Mouse (Mus musculus): ENCODE measurements around the gene Slc39a8. TPM values are rescaled to one million over a fixed set of nuclear protein-coding genes. Genes with fewer than 3 reads are reported as not detected.

The Slc39a8 gene
- polyA plus RNA-seq, 1 experiment from 2014 or later = 15.2 TPM

DNA sequence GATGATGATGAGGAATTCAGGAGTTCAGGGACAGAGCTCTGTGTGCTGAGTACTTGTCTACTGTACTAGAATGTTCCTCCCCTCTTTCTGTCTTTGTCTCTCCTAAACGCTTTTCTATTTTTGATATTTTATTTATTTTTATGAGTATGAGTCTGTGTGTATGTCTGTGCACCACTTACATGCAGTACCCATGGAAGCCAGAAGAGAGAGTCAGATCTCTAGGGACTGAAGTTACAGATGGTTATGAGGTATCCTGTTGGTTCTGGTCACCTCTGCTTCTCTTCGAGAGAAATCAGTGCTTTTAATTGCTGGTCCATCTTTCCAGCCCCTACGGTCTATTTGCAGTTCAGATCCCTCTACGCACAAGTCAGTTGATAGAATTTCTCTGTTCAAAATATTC lies 90.9 kb downstream of the Slc39a8 start:
- Histone ChIP-seq H3K4me3 (ENCODE audit: low read length) (no peak overlapping the region), H3K36me3 (ENCODE audit: control insufficient read depth, insufficient read depth, low read length) (no peaks in the 10 kb centered on the region), H3K27ac (ENCODE audit: low read depth, low read length) (no peak overlapping the region), H3K9ac (ENCODE audit: low read depth, low read length) (no peak overlapping the region), H3K27me3 (ENCODE audit: control insufficient read depth, insufficient read depth, low read length) (no peaks in the 10 kb centered on the region), H3K4me1 (ENCODE audit: control insufficient read depth, insufficient read depth, low read length) (no peaks in the 10 kb centered on the region), H3K9me3 (ENCODE audit: control insufficient read depth, low read length) (no peaks in the 10 kb centered on the region), H3K4me2 (replicated peaks; ENCODE audit: low read depth, low read length) (no peak overlapping the region)
- 92% methylated on average over 4 of the region's 4 CpGs for WGBS
- no peak for ATAC-seq (ENCODE audit: low FRiP score, low TSS enrichment)

DNA sequence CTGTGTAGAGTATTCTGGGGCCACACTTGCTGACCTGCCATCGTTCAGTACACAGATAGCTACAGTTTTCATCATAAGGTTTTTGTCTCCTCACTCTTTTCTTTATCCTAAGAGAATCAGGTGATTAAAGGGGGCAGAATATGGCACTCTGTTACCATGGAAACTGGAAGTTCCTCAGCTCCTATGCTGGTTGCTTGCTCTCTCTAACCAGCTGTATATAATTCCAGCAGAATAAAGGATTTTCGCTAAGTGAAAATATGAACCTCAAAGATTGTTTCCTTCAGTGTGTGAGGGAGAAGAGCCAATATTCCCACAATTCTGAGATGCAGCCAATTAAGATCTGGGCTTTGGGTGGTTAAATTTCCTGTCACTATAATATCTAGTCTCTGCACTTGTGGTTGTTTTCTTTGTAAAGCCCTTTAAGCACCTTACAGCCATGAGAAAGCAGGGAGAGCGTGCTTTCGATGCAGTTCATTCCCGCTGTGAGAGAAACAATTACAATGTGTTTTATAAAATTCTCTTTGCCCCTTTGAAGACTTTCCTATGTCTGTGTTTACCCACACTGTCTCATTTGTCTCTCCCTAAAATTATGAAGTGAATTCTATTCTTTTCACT lies 93.6 kb downstream of the Slc39a8 start:
- H3K4me3 ChIP-seq (ENCODE audit: low read length) = no peak overlapping the region
- no peaks in the 10 kb centered on the region for H3K27me3 ChIP-seq (ENCODE audit: control insufficient read depth, insufficient read depth, low read length)
- H3K36me3 ChIP-seq (ENCODE audit: control insufficient read depth, insufficient read depth, low read length) = no peaks in the 10 kb centered on the region
- H3K4me2 ChIP-seq (replicated peaks; ENCODE audit: low read depth, low read length) = no peak overlapping the region
- WGBS = 72% methylated on average over 5 of the region's 5 CpGs
- H3K9ac ChIP-seq (ENCODE audit: low read depth, low read length) = no peak overlapping the region
- no peak for ATAC-seq (ENCODE audit: low FRiP score, low TSS enrichment)
- no peak overlapping the region for H3K27ac ChIP-seq (ENCODE audit: low read depth, low read length)
- no peaks in the 10 kb centered on the region for H3K9me3 ChIP-seq (ENCODE audit: control insufficient read depth, low read length)
- no peaks in the 10 kb centered on the region for H3K4me1 ChIP-seq (ENCODE audit: control insufficient read depth, insufficient read depth, low read length)

DNA sequence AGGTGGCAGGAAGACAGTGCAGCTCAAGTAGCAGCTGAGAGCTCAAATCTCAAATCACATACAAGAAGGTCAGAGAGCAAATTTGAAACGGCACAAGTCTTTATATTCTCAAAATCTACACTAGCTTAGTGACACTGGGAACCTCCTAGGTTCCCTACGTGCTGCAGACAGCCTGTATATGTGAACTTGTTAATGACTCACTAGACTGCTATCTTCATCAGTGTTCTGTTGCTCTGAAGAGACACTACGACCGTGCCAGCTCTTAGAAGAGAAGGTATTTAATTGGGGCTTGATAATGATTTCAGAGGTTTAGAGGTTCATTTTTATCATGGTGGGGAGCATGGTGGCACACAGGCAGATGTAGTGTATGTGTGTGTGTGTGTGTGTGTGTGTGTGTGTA lies 94.2 kb downstream of the Slc39a8 start:
- no peaks in the 10 kb centered on the region for H3K27me3 ChIP-seq (ENCODE audit: control insufficient read depth, insufficient read depth, low read length)
- 80% methylated on average over 4 of the region's 4 CpGs for WGBS
- no peak overlapping the region for H3K4me3 ChIP-seq (ENCODE audit: low read length)
- no peaks in the 10 kb centered on the region for H3K36me3 ChIP-seq (ENCODE audit: control insufficient read depth, insufficient read depth, low read length)
- no peak overlapping the region for H3K4me2 ChIP-seq (replicated peaks; ENCODE audit: low read depth, low read length)
- no peaks in the 10 kb centered on the region for H3K4me1 ChIP-seq (ENCODE audit: control insufficient read depth, insufficient read depth, low read length)
- H3K9ac ChIP-seq (ENCODE audit: low read depth, low read length) = no peak overlapping the region
- no peaks in the 10 kb centered on the region for H3K9me3 ChIP-seq (ENCODE audit: control insufficient read depth, low read length)
- H3K27ac ChIP-seq (ENCODE audit: low read depth, low read length) = no peak overlapping the region
- ATAC-seq (ENCODE audit: low FRiP score, low TSS enrichment) = no peak

DNA sequence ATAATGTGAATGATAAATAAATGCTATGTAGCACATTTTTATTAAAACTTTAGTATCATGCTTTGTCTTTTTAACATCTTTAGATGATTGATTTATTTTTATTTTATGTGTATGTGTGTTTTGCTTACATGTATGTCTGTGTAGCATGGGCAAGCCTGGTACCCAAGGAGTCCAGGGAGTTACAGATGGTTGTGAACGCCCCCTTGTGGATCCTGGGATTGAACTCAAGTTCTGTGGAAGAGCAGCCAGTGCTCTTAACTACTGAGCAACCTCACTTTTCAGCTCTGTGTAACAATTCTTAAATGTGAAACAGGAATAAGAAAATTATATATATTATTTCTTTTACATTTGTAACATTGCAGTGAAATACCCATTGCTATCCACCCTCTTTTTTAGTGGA lies 101.7 kb downstream of the Slc39a8 start:
- no peaks in the 10 kb centered on the region for H3K9me3 ChIP-seq (ENCODE audit: control insufficient read depth, low read length)
- H3K27ac ChIP-seq (ENCODE audit: low read depth, low read length) = no peak overlapping the region
- 62% methylated on average over 1 of the region's 1 CpGs for WGBS
- no peaks in the 10 kb centered on the region for H3K4me1 ChIP-seq (ENCODE audit: control insufficient read depth, insufficient read depth, low read length)
- H3K4me3 ChIP-seq (ENCODE audit: low read length) = no peak overlapping the region
- H3K36me3 ChIP-seq (ENCODE audit: control insufficient read depth, insufficient read depth, low read length) = no peaks in the 10 kb centered on the region
- no peak for ATAC-seq (ENCODE audit: low FRiP score, low TSS enrichment)
- H3K27me3 ChIP-seq (ENCODE audit: control insufficient read depth, insufficient read depth, low read length) = no peaks in the 10 kb centered on the region
- H3K9ac ChIP-seq (ENCODE audit: low read depth, low read length) = no peak overlapping the region
- no peak overlapping the region for H3K4me2 ChIP-seq (replicated peaks; ENCODE audit: low read depth, low read length)

DNA sequence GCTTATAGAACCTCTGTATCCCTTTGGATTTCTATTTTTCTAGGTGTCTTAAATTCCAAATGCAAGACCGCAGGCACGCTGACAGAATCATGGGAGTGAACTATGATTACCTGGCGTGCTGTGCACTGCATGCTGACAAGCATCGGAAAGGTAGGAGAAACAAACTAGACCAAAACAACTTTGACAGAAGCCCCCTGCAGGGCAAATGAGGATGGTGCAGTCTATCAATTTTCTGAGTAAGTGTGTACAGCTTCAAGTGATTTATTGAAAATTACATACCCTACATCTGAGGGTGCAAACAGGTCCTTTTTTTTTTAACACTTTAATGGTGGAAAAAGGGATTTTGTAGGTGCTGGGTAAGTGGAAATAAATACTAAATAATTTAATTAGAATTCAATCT lies 103.1 kb downstream of the Slc39a8 start:
- H3K9ac ChIP-seq (ENCODE audit: low read depth, low read length) = no peak overlapping the region
- H3K4me3 ChIP-seq (ENCODE audit: low read length) = no peak overlapping the region
- H3K4me2 ChIP-seq (replicated peaks; ENCODE audit: low read depth, low read length) = no peak overlapping the region
- H3K9me3 ChIP-seq (ENCODE audit: control insufficient read depth, low read length) = no peaks in the 10 kb centered on the region
- no peak overlapping the region for H3K27ac ChIP-seq (ENCODE audit: low read depth, low read length)
- no peaks in the 10 kb centered on the region for H3K36me3 ChIP-seq (ENCODE audit: control insufficient read depth, insufficient read depth, low read length)
- H3K4me1 ChIP-seq (ENCODE audit: control insufficient read depth, insufficient read depth, low read length) = no peaks in the 10 kb centered on the region
- WGBS = 84% methylated on average over 4 of the region's 4 CpGs
- no peaks in the 10 kb centered on the region for H3K27me3 ChIP-seq (ENCODE audit: control insufficient read depth, insufficient read depth, low read length)
- no peak for ATAC-seq (ENCODE audit: low FRiP score, low TSS enrichment)

DNA sequence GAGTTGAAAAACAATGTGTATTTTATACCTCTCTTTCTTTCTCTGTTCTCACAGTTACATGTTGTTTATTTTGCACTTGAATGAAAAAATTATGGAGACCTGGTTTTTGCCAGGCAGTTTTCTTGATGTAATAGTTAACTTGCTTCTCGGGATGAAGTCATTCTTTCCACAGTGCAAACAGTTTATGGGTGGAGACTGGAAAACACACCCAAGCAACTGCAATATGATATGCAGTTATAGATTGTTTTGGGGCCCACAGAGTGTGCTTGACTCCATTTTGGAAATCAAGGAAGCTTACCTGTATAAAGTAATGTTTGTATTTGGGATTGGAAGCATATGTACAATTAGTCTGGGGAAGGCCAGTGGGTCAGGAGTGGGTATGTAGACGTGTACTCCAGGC lies 112.4 kb downstream of the Slc39a8 start:
- Histone ChIP-seq H3K9ac (ENCODE audit: low read depth, low read length) (no peak overlapping the region), H3K36me3 (ENCODE audit: control insufficient read depth, insufficient read depth, low read length) (no peaks in the 10 kb centered on the region), H3K27ac (ENCODE audit: low read depth, low read length) (no peak overlapping the region), H3K4me2 (replicated peaks; ENCODE audit: low read depth, low read length) (no peak overlapping the region), H3K27me3 (ENCODE audit: control insufficient read depth, insufficient read depth, low read length) (no peaks in the 10 kb centered on the region), H3K4me1 (ENCODE audit: control insufficient read depth, insufficient read depth, low read length) (no peaks in the 10 kb centered on the region), H3K9me3 (ENCODE audit: control insufficient read depth, low read length) (no peaks in the 10 kb centered on the region), H3K4me3 (ENCODE audit: low read length) (no peak overlapping the region)
- 71% methylated on average over 2 of the region's 2 CpGs for WGBS
- ATAC-seq (ENCODE audit: low FRiP score, low TSS enrichment) = no peak

Other genes starting within 250 kb of the Slc39a8 start
- 19.7 and 25.1 TPM in 2 replicates for gene Nfkb1, start 133.7 kb upstream of the Slc39a8 start, polyA plus RNA-seq (2014; fragmentation: Nextera tagmentation; extraction: Ambion mirVana)